Mouse (Mus musculus) forebrain, postnatal 0 days (tissue): ENCODE measurements around the gene Tmem86a. TPM values are rescaled to one million over a fixed set of nuclear protein-coding genes. Genes with fewer than 3 reads are reported as not detected.

Source experiments
- ATAC-seq: fragments of 200-750 bp; cut with Nextera tagmentation; 2 replicates; pipeline ENCODE4 v1.8.0; 2017; ENCODE audit warnings: mild to moderate bottlenecking, moderate library complexity
- DNase-seq: peaks from one replicate; pipeline ENCODE4 v3.0.0-alpha.2; 2015
- H3K27ac ChIP-seq: fragments of 300-500 bp; sonication (generic); 2 replicates; pipeline ENCODE4 v1.5.1; 2014; ENCODE audit warnings: low read depth, mild to moderate bottlenecking, antibody characterized with exemption, low read length, moderate library complexity, mixed read lengths
- H3K27me3 ChIP-seq: fragments of 300-500 bp; sonication (generic); 2 replicates; pipeline ENCODE4 v1.6.1; 2014; ENCODE audit warnings: mild to moderate bottlenecking, low read length, mixed read lengths; ENCODE audit not compliant: insufficient read depth
- H3K36me3 ChIP-seq: fragments of 300-500 bp; sonication (generic); 2 replicates; pipeline ENCODE4 v1.6.1; 2014; ENCODE audit warnings: mild to moderate bottlenecking, moderate library complexity; ENCODE audit not compliant: insufficient read depth
- H3K4me1 ChIP-seq: fragments of 300-500 bp; sonication (generic); 2 replicates; pipeline ENCODE4 v1.6.1; 2014; ENCODE audit warnings: antibody characterized with exemption; ENCODE audit not compliant: insufficient read depth
- H3K4me2 ChIP-seq: fragments of 300-500 bp; sonication (generic); 2 replicates; pipeline ENCODE4 v1.6.1; 2014; ENCODE audit warnings: low read depth, mild to moderate bottlenecking, moderate library complexity
- H3K4me3 ChIP-seq: fragments of 300-500 bp; sonication (generic); 2 replicates; pipeline ENCODE4 v1.5.1; 2014; ENCODE audit warnings: low read depth, low read length, mixed read lengths
- H3K9ac ChIP-seq: fragments of 300-500 bp; sonication (generic); 2 replicates; pipeline ENCODE4 v1.6.1; 2014; ENCODE audit warnings: mild to moderate bottlenecking
- H3K9me3 ChIP-seq: fragments of 300-500 bp; sonication (generic); 2 replicates; pipeline ENCODE4 v1.6.1; 2016; ENCODE audit warnings: low read length
- CTCF ChIP-seq: sonication (generic); IDR thresholded peaks from 2 replicates; pipeline ENCODE4 v1.5.1; 2016; ENCODE audit warnings: antibody characterized with exemption, control low read depth, low read depth
- WGBS: fragments of 180-500 bp; shearing (Covaris S2); extraction: QIAGEN DNeasy Blood & Tissue Kit; methylation state at CpG from one replicate; pipeline ENCODE4 v1.1.7; 2014; 5-methylcytosine and 5-hydroxymethylcytosine counted together
- polyA plus RNA-seq: library from polyadenylated mRNA; unstranded; fragments of >200 nt; fragmentation: Nextera tagmentation; extraction: Ambion mirVana; gene quantifications from 2 replicates; pipeline ENCODE4 v1.2.1, GENCODE M21; 2015
- total RNA-seq: library from RNA; depleted of rRNA; stranded (reverse); fragments of >200 nt; gene quantifications from 2 replicates; pipeline ENCODE4 v1.2.3, GENCODE M21; 2014; rRNA removed

The Tmem86a gene
- total RNA-seq = 9.5 and 12.0 TPM in 2 replicates
- polyA plus RNA-seq = 32.9 and 37.3 TPM in 2 replicates

- ATAC-seq (peak; percentile 100), DNase-seq (peak; percentile 97)
- 0% methylated on average over 33 of the region's 33 CpGs for WGBS
- Histone ChIP-seq H3K4me1 (peaks cover 12% of the 10 kb centered on the region; the same call in 1 of the 2 replicates), H3K27ac (peak within 1 kb of the TSS; percentile 89), H3K9me3 (no peaks in the 10 kb centered on the region), H3K36me3 (peaks cover 14% of the 10 kb centered on the region), H3K4me3 (peak within 1 kb of the TSS; percentile 97), H3K27me3 (no peaks in the 10 kb centered on the region), H3K4me2 (peak within 1 kb of the TSS; percentile 81), H3K9ac (peak within 1 kb of the TSS; percentile 93)
- no peak for TF ChIP-seq CTCF
Observed at GRCm38 (mm10) chr7:47050366-47050765, at the start of gene Tmem86a. Gene Tmem86a (plus strand): TSS chr7:47050601.

GRCm38 (mm10) chr7:47000644-47000983 is 49.8 kb upstream of the Tmem86a start:
- WGBS = 18% methylated on average over 3 of the region's 3 CpGs
- ATAC-seq (peak; percentile 98), DNase-seq (peak; percentile 47)
- Histone ChIP-seq H3K4me1 (peaks cover 8% of the 10 kb centered on the region; the same call in 1 of the 2 replicates), H3K4me2 (no peak overlapping the region), H3K4me3 (no peak overlapping the region), H3K9me3 (no peaks in the 10 kb centered on the region), H3K27me3 (no peaks in the 10 kb centered on the region), H3K27ac (peak overlapping the region; percentile 24; the same call in 1 of the 2 replicates), H3K9ac (no peak overlapping the region), H3K36me3 (peaks cover 36% of the 10 kb centered on the region)
- TF ChIP-seq CTCF = no peak

- WGBS = 49% methylated on average over 5 of the region's 5 CpGs
- Histone ChIP-seq H3K9ac (no peak overlapping the region), H3K36me3 (peaks cover 29% of the 10 kb centered on the region), H3K4me1 (peaks cover 8% of the 10 kb centered on the region; the same call in 1 of the 2 replicates), H3K27ac (no peak overlapping the region), H3K4me2 (no peak overlapping the region), H3K27me3 (no peaks in the 10 kb centered on the region), H3K9me3 (no peaks in the 10 kb centered on the region), H3K4me3 (no peak overlapping the region)
- DNase-seq (no peak), ATAC-seq (no peak)
- no peak for TF ChIP-seq CTCF
Observed at GRCm38 (mm10) chr7:47001125-47001899, 49.1 kb upstream of the Tmem86a start.

- no peaks in the 10 kb centered on the region for H3K27me3 ChIP-seq
- no peaks in the 10 kb centered on the region for H3K9me3 ChIP-seq
- H3K4me1 ChIP-seq = peaks cover 10% of the 10 kb centered on the region; the same call in 1 of the 2 replicates
- H3K4me3 ChIP-seq = no peak overlapping the region
- WGBS = 48% methylated on average over 4 of the region's 4 CpGs
- 0 out of 2 replicates have a peak overlapping the region, but pooled peaks have one; percentile 15 for H3K27ac ChIP-seq
- no peak overlapping the region for H3K4me2 ChIP-seq
- no peak for DNase-seq
- no peak for TF ChIP-seq CTCF
- peaks cover 23% of the 10 kb centered on the region for H3K36me3 ChIP-seq
- H3K9ac ChIP-seq = no peak overlapping the region
- no peak for ATAC-seq
Observed at GRCm38 (mm10) chr7:47001900-47002275, 48.5 kb upstream of the Tmem86a start.

- Histone ChIP-seq H3K27me3 (no peaks in the 10 kb centered on the region), H3K4me3 (no peak overlapping the region), H3K27ac (no peak overlapping the region), H3K4me1 (peaks cover 16% of the 10 kb centered on the region), H3K4me2 (no peak overlapping the region), H3K9me3 (no peaks in the 10 kb centered on the region), H3K9ac (no peak overlapping the region), H3K36me3 (peaks cover 7% of the 10 kb centered on the region)
- WGBS = 9% methylated on average over 3 of the region's 3 CpGs
- DNase-seq (no peak), ATAC-seq (no peak)
- TF ChIP-seq CTCF = no peak
Observed at GRCm38 (mm10) chr7:47003411-47004115, 46.8 kb upstream of the Tmem86a start.

GRCm38 (mm10) chr7:47007109-47007780 is 43.2 kb upstream of the Tmem86a start:
- no peak for TF ChIP-seq CTCF
- Histone ChIP-seq H3K4me2 (peak overlapping the region; percentile 83), H3K27me3 (no peaks in the 10 kb centered on the region), H3K27ac (peak overlapping the region; percentile 80; the same call in 1 of the 2 replicates), H3K36me3 (no peaks in the 10 kb centered on the region), H3K9ac (peak overlapping the region; percentile 67), H3K9me3 (no peaks in the 10 kb centered on the region), H3K4me1 (peaks cover 11% of the 10 kb centered on the region), H3K4me3 (peak overlapping the region; percentile 70)
- 16% methylated on average over 21 of the region's 21 CpGs for WGBS
- DNase-seq = no peak
- no peak for ATAC-seq
